21 mouse cellular contexts compared by ENCODE assay signal in genomic region chr5:22431721-22432120, GRCm38 (mm10).
A peak's percentile ranks its signal among the peaks of the same experiment; 100 is the strongest.
DNase-seq lines count a peak whose midpoint lies in the region; ATAC-seq and TF ChIP-seq lines count a peak whose summit lies in the region.
"Had no signal": no experiment of that assay in that cellular context is flagged by ENCODE, and none has a peak within 500 bp of the region (broad histone marks: within the 10 kb centered on the region; RNA-seq: fewer than 3 reads in every experiment).

No protein-coding gene starts in this region.

- no peaks in the 10 kb centered on the region for H3K27me3 ChIP-seq in liver, adult 2 months (ENCODE audit: control insufficient read depth, insufficient read depth, low read length)
- no peaks in the 10 kb centered on the region for H3K27me3 ChIP-seq in liver, postnatal 0 days (ENCODE audit: insufficient read depth, low read length)
- H3K27me3 ChIP-seq in liver, embryonic 15.5 days: no peaks in the 10 kb centered on the region
- no peaks in the 10 kb centered on the region for H3K27me3 ChIP-seq in liver, embryonic 12.5 days (replicated peaks)
- no peaks in the 10 kb centered on the region for H3K27me3 ChIP-seq in liver, embryonic 16.5 days (ENCODE audit: control insufficient read depth, insufficient read depth, low read depth, low read length)
- H3K27me3 ChIP-seq: CH12.LX had no signal

- peak overlapping the region; percentile 31 for H3K27ac ChIP-seq in liver, adult 2 months (replicated peaks; ENCODE audit: insufficient read depth, low read depth, low read length)
- no peak overlapping the region for H3K27ac ChIP-seq in liver, postnatal 0 days (ENCODE audit: low read depth)
- H3K27ac ChIP-seq in liver, embryonic 15.5 days (replicated peaks): no peak overlapping the region
- no peak overlapping the region for H3K27ac ChIP-seq in liver, embryonic 12.5 days
- H3K27ac ChIP-seq in liver, embryonic 16.5 days (ENCODE audit: low read length): no peak overlapping the region

- no peak overlapping the region for H3K4me2 ChIP-seq in liver, postnatal 0 days (ENCODE audit: low read depth, low read length)
- no peak overlapping the region for H3K4me2 ChIP-seq in liver, embryonic 15.5 days
- H3K4me2 ChIP-seq in liver, embryonic 12.5 days: no peak overlapping the region
- no peak overlapping the region for H3K4me2 ChIP-seq in liver, embryonic 16.5 days (ENCODE audit: low read depth, low read length)

- no peak for TF ChIP-seq CTCF in liver, adult 2 months (IDR thresholded peaks at IDR 0.05; ENCODE audit: low read depth, low read length)
- TF ChIP-seq CTCF in liver, postnatal 0 days (IDR thresholded peaks at IDR 0.05; ENCODE audit: low read depth): no peak

- H3K4me3 ChIP-seq in liver, adult 2 months (ENCODE audit: insufficient read depth, low read depth, low read length): no peak overlapping the region
- no peak overlapping the region for H3K4me3 ChIP-seq in liver, postnatal 0 days (ENCODE audit: low read depth, low read length)
- no peak overlapping the region for H3K4me3 ChIP-seq in liver, embryonic 15.5 days (replicated peaks)
- no peak overlapping the region for H3K4me3 ChIP-seq in liver, embryonic 12.5 days
- H3K4me3 ChIP-seq in liver, embryonic 16.5 days (ENCODE audit: low read depth, low read length): no peak overlapping the region

- no peaks in the 10 kb centered on the region for H3K36me3 ChIP-seq in liver, adult 2 months (ENCODE audit: control insufficient read depth, insufficient read depth, low read length)
- no peaks in the 10 kb centered on the region for H3K36me3 ChIP-seq in liver, postnatal 0 days (replicated peaks; ENCODE audit: insufficient read depth, low read length)
- H3K36me3 ChIP-seq in liver, embryonic 15.5 days (replicated peaks): no peaks in the 10 kb centered on the region
- H3K36me3 ChIP-seq in liver, embryonic 12.5 days: no peaks in the 10 kb centered on the region
- no peaks in the 10 kb centered on the region for H3K36me3 ChIP-seq in liver, embryonic 16.5 days (ENCODE audit: control insufficient read depth, insufficient read depth)
- H3K36me3 ChIP-seq: G1E had no signal

- no peak for ATAC-seq in liver, postnatal 0 days
- ATAC-seq in liver, embryonic 15.5 days (ENCODE audit: insufficient read depth): peak; percentile 40; the same call in 1 of the 2 replicates
- no peak for ATAC-seq in liver, embryonic 12.5 days
- ATAC-seq in liver, embryonic 16.5 days (ENCODE audit: low read depth): peak; percentile 67
- ATAC-seq: activated CD4-positive, CD25-positive, alpha-beta regulatory T cell, adult 4 months; CD4-positive, CD25-positive, alpha-beta regulatory T cell, adult 4 months; Patski had no signal

- H3K9me3 ChIP-seq in liver, postnatal 0 days (ENCODE audit: low read length): no peaks in the 10 kb centered on the region
- H3K9me3 ChIP-seq in liver, embryonic 15.5 days (replicated peaks): no peaks in the 10 kb centered on the region
- no peaks in the 10 kb centered on the region for H3K9me3 ChIP-seq in liver, embryonic 12.5 days (replicated peaks)
- H3K9me3 ChIP-seq in liver, embryonic 16.5 days (replicated peaks; ENCODE audit: control insufficient read depth, low read length): no peaks in the 10 kb centered on the region
- H3K9me3 ChIP-seq: G1E had no signal

- no peak for TF ChIP-seq POLR2A in liver, adult 2 months (IDR thresholded peaks at IDR 0.05; ENCODE audit: extremely low read depth, insufficient read depth, low read length)

- H3K4me1 ChIP-seq in liver, adult 2 months (ENCODE audit: control insufficient read depth, insufficient read depth, low read length): peaks cover 15% of the 10 kb centered on the region
- H3K4me1 ChIP-seq in liver, postnatal 0 days (ENCODE audit: insufficient read depth): no peaks in the 10 kb centered on the region; the same call in 1 of the 2 replicates
- 0 out of 2 replicates have a peak, but pooled peaks cover 6% of the 10 kb centered on the region for H3K4me1 ChIP-seq in liver, embryonic 15.5 days (replicated peaks)
- no peaks in the 10 kb centered on the region for H3K4me1 ChIP-seq in liver, embryonic 12.5 days
- H3K4me1 ChIP-seq in liver, embryonic 16.5 days (ENCODE audit: control insufficient read depth, low read depth, low read length): no peaks in the 10 kb centered on the region; the same call in 1 of the 2 replicates

- H3K79me2 ChIP-seq in liver, adult 2 months (ENCODE audit: control insufficient read depth, insufficient read depth, low read length): no peaks in the 10 kb centered on the region

- no peak for TF ChIP-seq EP300 in liver, postnatal 0 days (IDR thresholded peaks at IDR 0.05; ENCODE audit: low read depth)

- H3K9ac ChIP-seq in liver, adult 2 months (ENCODE audit: low read depth, low read length): no peak overlapping the region
- no peak overlapping the region for H3K9ac ChIP-seq in liver, postnatal 0 days (replicated peaks)
- no peak overlapping the region for H3K9ac ChIP-seq in liver, embryonic 15.5 days
- no peak overlapping the region for H3K9ac ChIP-seq in liver, embryonic 12.5 days
- no peak overlapping the region for H3K9ac ChIP-seq in liver, embryonic 16.5 days (ENCODE audit: low read depth, low read length)

- WGBS in liver, adult 2 months: 22% methylated on average over 10 of the region's 10 CpGs
- WGBS in liver, postnatal 0 days (ENCODE audit: insufficient replicate concordance): 76% methylated on average over 10 of the region's 10 CpGs
- 78% methylated on average over 10 of the region's 10 CpGs for WGBS in liver, embryonic 15.5 days (ENCODE audit: insufficient replicate concordance)
- 81% methylated on average over 10 of the region's 10 CpGs for WGBS in liver, embryonic 12.5 days (ENCODE audit: insufficient replicate concordance)
- 77% methylated on average over 10 of the region's 10 CpGs for WGBS in liver, embryonic 16.5 days (ENCODE audit: insufficient replicate concordance)

- DNase-seq in liver, adult 2 months (ENCODE audit: extremely low read depth, low read depth, low spot score): peak; percentile 96
- no peak for DNase-seq in liver, postnatal 0 days
- no peak for DNase-seq in liver
- DNase-seq: adrenal gland, adult 2 months; adrenal gland, adult 8-10 months; adrenal gland, postnatal 10 days; adrenal gland, postnatal 14 days; adrenal gland, postnatal 25 days; adrenal gland, postnatal 36 days; B cell, adult 2 months; cerebellum, adult 11 months; cerebellum, adult 11-12 months; cerebellum, adult 18-20 months had no signal

Comparison
In these comparisons a context has a peak if more than half of its experiments do, and no peak if none do; other contexts are left out.
1. ATAC-seq: peak in liver, embryonic 15.5 days (single experiment) and liver, embryonic 16.5 days (single experiment); none in liver, postnatal 0 days (single experiment) and liver, embryonic 12.5 days (single experiment).